Mouse (Mus musculus) spleen, adult 2 months (tissue): ENCODE results near the gene Ick.

Experiments
- CTCF ChIP-seq: fragments of 200-500 bp; IDR thresholded peaks from 2 replicates; pipeline ENCODE4 v1.5.1; 2011; ENCODE audit warnings: mild to moderate bottlenecking, inconsistent platforms; ENCODE audit not compliant: insufficient read depth, insufficient read length, insufficient replicate concordance; ENCODE audit errors: extremely low read depth
- POLR2A ChIP-seq: fragments of 200-500 bp; IDR thresholded peaks from 2 replicates; pipeline ENCODE4 v1.6.1; 2011; ENCODE audit warnings: low read depth, low read length, inconsistent platforms

GRCm38 (mm10) chr9:78107912-78108795, 838 bp upstream of the Ick start:
- no peak for TF ChIP-seq CTCF
- peak; percentile 91 for TF ChIP-seq POLR2A
